In genomic region chr14:37135671-37136070, GRCm38 (mm10) we compare ENCODE assay signal across 8 mouse cellular contexts. TPM values are rescaled to one million over a fixed set of nuclear protein-coding genes. Genes with fewer than 3 reads are reported as not detected.
DNase-seq lines count a peak whose midpoint lies in the region; ATAC-seq and TF ChIP-seq lines count a peak whose summit lies in the region.

No protein-coding gene starts in this region.

- no peak for TF ChIP-seq POLR2A in kidney, adult 2 months (IDR thresholded peaks at IDR 0.05; ENCODE audit: low read depth, low read length)
- TF ChIP-seq POLR2A in bone marrow, adult 2 months (IDR thresholded peaks at IDR 0.05; ENCODE audit: borderline replicate concordance, control insufficient read depth, low read depth, low read length): no peak

- H3K27me3 ChIP-seq in kidney, adult 2 months (replicated peaks; ENCODE audit: control insufficient read depth, insufficient read depth, low read length): no peaks in the 10 kb centered on the region
- H3K27me3 ChIP-seq in hindbrain, embryonic 15.5 days: no peaks in the 10 kb centered on the region
- no peaks in the 10 kb centered on the region for H3K27me3 ChIP-seq in midbrain, embryonic 13.5 days

- peak overlapping the region; percentile 86 for H3K27ac ChIP-seq in kidney, adult 2 months (ENCODE audit: insufficient read depth, low read depth, low read length)
- peak overlapping the region; percentile 66; the same call in 1 of the 2 replicates for H3K27ac ChIP-seq in bone marrow, adult 2 months (ENCODE audit: control insufficient read depth, insufficient read depth, low read depth, low read length, poor library complexity)
- peak overlapping the region; percentile 75 for H3K27ac ChIP-seq in hindbrain, embryonic 15.5 days (replicated peaks)
- H3K27ac ChIP-seq in midbrain, embryonic 13.5 days: peak overlapping the region; percentile 22; the same call in 1 of the 2 replicates

- H3K4me2 ChIP-seq in hindbrain, embryonic 15.5 days: peak overlapping the region; percentile 66
- peak overlapping the region; percentile 62 for H3K4me2 ChIP-seq in midbrain, embryonic 13.5 days (replicated peaks)

- H3K36me3 ChIP-seq in kidney, adult 2 months (ENCODE audit: control insufficient read depth, insufficient read depth, low read length): peaks cover 5% of the 10 kb centered on the region; the same call in 1 of the 2 replicates
- H3K36me3 ChIP-seq in hindbrain, embryonic 15.5 days: peaks cover 20% of the 10 kb centered on the region
- peaks cover 17% of the 10 kb centered on the region for H3K36me3 ChIP-seq in midbrain, embryonic 13.5 days

- no peaks in the 10 kb centered on the region for H3K9me3 ChIP-seq in hindbrain, embryonic 15.5 days
- H3K9me3 ChIP-seq in midbrain, embryonic 13.5 days: no peaks in the 10 kb centered on the region

- peak overlapping the region; percentile 53 for H3K9ac ChIP-seq in hindbrain, embryonic 15.5 days
- H3K9ac ChIP-seq in midbrain, embryonic 13.5 days (replicated peaks): peak overlapping the region; percentile 29

- peak; percentile 30; the same call in 1 of the 2 replicates for ATAC-seq in hindbrain, embryonic 15.5 days (ENCODE audit: low FRiP score, low read depth)
- peak; percentile 68 for ATAC-seq in midbrain, embryonic 13.5 days

- peak overlapping the region; percentile 93 for H3K4me3 ChIP-seq in kidney, adult 2 months (ENCODE audit: insufficient read depth, low read depth, low read length)
- peak overlapping the region; percentile 94 for H3K4me3 ChIP-seq in bone marrow, adult 2 months (replicated peaks; ENCODE audit: control insufficient read depth, low read depth, low read length)
- peak overlapping the region; percentile 72 for H3K4me3 ChIP-seq in hindbrain, embryonic 15.5 days
- peak overlapping the region; percentile 95 for H3K4me3 ChIP-seq in midbrain, embryonic 13.5 days (replicated peaks)

- H3K4me1 ChIP-seq in kidney, adult 2 months (ENCODE audit: control insufficient read depth, insufficient read depth, low read length): peaks cover 7% of the 10 kb centered on the region; the same call in 1 of the 2 replicates
- no peaks in the 10 kb centered on the region; the same call in 1 of the 2 replicates for H3K4me1 ChIP-seq in bone marrow, adult 2 months (ENCODE audit: control insufficient read depth, insufficient read depth, low read length)
- H3K4me1 ChIP-seq in hindbrain, embryonic 15.5 days (replicated peaks): peaks cover 13% of the 10 kb centered on the region
- H3K4me1 ChIP-seq in midbrain, embryonic 13.5 days (replicated peaks): peaks cover 11% of the 10 kb centered on the region

- WGBS in kidney, adult 2 months: under 1% methylated on average over 10 of the region's 10 CpGs
- WGBS in bone marrow, adult 2 months: 2% methylated on average over 10 of the region's 10 CpGs
- 2% methylated on average over 10 of the region's 10 CpGs for WGBS in hindbrain, embryonic 15.5 days
- under 1% methylated on average over 10 of the region's 10 CpGs for WGBS in midbrain, embryonic 13.5 days

- DNase-seq in kidney, adult 2 months: peak; percentile 11
- DNase-seq in kidney, postnatal 25 days: no peak
- DNase-seq in layer of hippocampus, postnatal 36 days: no peak
- DNase-seq in spleen, postnatal 10 days (ENCODE audit: low spot score in 2 of 2): no peak
- DNase-seq in layer of hippocampus, adult 11-12 months (ENCODE audit: low spot score): no peak

- no peak for TF ChIP-seq CTCF in kidney, adult 2 months (conservative IDR thresholded peaks at IDR 0.05; ENCODE audit: insufficient read depth, insufficient read length, low read depth, low read length)
- TF ChIP-seq CTCF in bone marrow, adult 2 months (IDR thresholded peaks at IDR 0.05; ENCODE audit: control insufficient read depth, insufficient read depth, low read length): no peak

RNA-seq across cellular contexts. Expression of gene Ghitm, which starts 0.6 kb away (rescaled TPM):
- 322 and 327 TPM in 2 replicates for polyA plus RNA-seq in kidney, adult 2 months (2012; rRNA removed)
- 81.5 and 95.7 TPM in 2 replicates for polyA plus RNA-seq in bone marrow, adult 2 months (2011; ENCODE audit: insufficient read depth, insufficient read length, low replicate concordance, missing spikeins)
- 199 and 208 TPM in 2 replicates for polyA plus RNA-seq in hindbrain, embryonic 15.5 days (2015; fragmentation: Nextera tagmentation; extraction: Ambion mirVana)
- 179 and 188 TPM in 2 replicates for polyA plus RNA-seq in midbrain, embryonic 13.5 days (2015; fragmentation: Nextera tagmentation; extraction: Ambion mirVana)
- 100 to 1,000 TPM; 391 to 413 TPM for total RNA-seq in layer of hippocampus, postnatal 36 days (2021)

RNA-seq across cellular contexts. Expression of gene 2610528A11Rik, which starts 21.8 kb away (rescaled TPM):
- 0.38 and 0.72 TPM in 2 replicates for polyA plus RNA-seq in kidney, adult 2 months (2012; rRNA removed)
- not detected in 2 replicates for polyA plus RNA-seq in bone marrow, adult 2 months (2011; ENCODE audit: insufficient read depth, insufficient read length, low replicate concordance, missing spikeins)
- polyA plus RNA-seq in hindbrain, embryonic 15.5 days (2015; fragmentation: Nextera tagmentation; extraction: Ambion mirVana): 0.27 and 0.39 TPM in 2 replicates
- polyA plus RNA-seq in midbrain, embryonic 13.5 days (2015; fragmentation: Nextera tagmentation; extraction: Ambion mirVana): not detected in 2 replicates
- 1 to 10 TPM in 1 of 2 experiments, under 1 TPM in 1; 0.52 to 1.4 TPM for total RNA-seq in layer of hippocampus, postnatal 36 days (2021)

RNA-seq across cellular contexts. Expression of gene Cdhr1, which starts 37.5 kb away (rescaled TPM):
- polyA plus RNA-seq in kidney, adult 2 months (2012; rRNA removed): 0.14 TPM in 1 of 2 replicates, not detected in the other
- polyA plus RNA-seq in bone marrow, adult 2 months (2011; ENCODE audit: insufficient read depth, insufficient read length, low replicate concordance, missing spikeins): not detected in 2 replicates
- 2.9 and 3.3 TPM in 2 replicates for polyA plus RNA-seq in hindbrain, embryonic 15.5 days (2015; fragmentation: Nextera tagmentation; extraction: Ambion mirVana)
- 0.40 and 0.54 TPM in 2 replicates for polyA plus RNA-seq in midbrain, embryonic 13.5 days (2015; fragmentation: Nextera tagmentation; extraction: Ambion mirVana)
- 1 to 10 TPM; 7.5 to 8.5 TPM for total RNA-seq in layer of hippocampus, postnatal 36 days (2021)

Comparison
In these comparisons a context has a peak if more than half of its experiments do, and no peak if none do; other contexts are left out.
1. H3K27ac ChIP-seq: peak in every context shown above with its lines; median percentile 86 in kidney, adult 2 months; 75 in hindbrain, embryonic 15.5 days; 66 in bone marrow, adult 2 months; 22 in midbrain, embryonic 13.5 days.